Comparison of ENCODE assay signal across 24 mouse cellular contexts in genomic region chr1:49109511-49109910, GRCm38 (mm10).
"Had no signal": no experiment of that assay in that cellular context is flagged by ENCODE, and none has a peak within 500 bp of the region (broad histone marks: within the 10 kb centered on the region; RNA-seq: fewer than 3 reads in every experiment).

No protein-coding gene starts in this region.

- H3K27ac ChIP-seq: kidney, embryonic 15.5 days; layer of hippocampus, adult 2 months; left cerebral cortex, adult 2 months; limb, embryonic 12.5 days; limb, embryonic 15.5 days; liver, embryonic 14.5 days; macrophage; midbrain, embryonic 12.5 days; midbrain, embryonic 15.5 days; neural tube, embryonic 12.5 days; neural tube, embryonic 15.5 days; stomach, postnatal 0 days had no signal

- H3K36me3 ChIP-seq: kidney, embryonic 15.5 days; limb, embryonic 12.5 days; limb, embryonic 15.5 days; midbrain, embryonic 12.5 days; midbrain, embryonic 15.5 days; neural tube, embryonic 12.5 days; neural tube, embryonic 15.5 days had no signal

- DNase-seq: kidney, postnatal 14 days; layer of hippocampus, adult 9-11 months; liver, postnatal 0 days; lung, embryonic 14.5 days; right cerebral cortex, adult 18-20 months; right cerebral cortex, postnatal 14 days; right cerebral cortex, postnatal 4 days; thymus, adult 2 months; thymus, postnatal 14 days; thymus, postnatal 4 days had no signal

- H3K9ac ChIP-seq: kidney, embryonic 15.5 days; limb, embryonic 12.5 days; limb, embryonic 15.5 days; liver, embryonic 14.5 days; liver, postnatal 0 days; lung, embryonic 14.5 days; midbrain, embryonic 12.5 days; midbrain, embryonic 15.5 days; neural tube, embryonic 12.5 days; neural tube, embryonic 15.5 days had no signal

- H3K9me3 ChIP-seq: kidney, embryonic 15.5 days; limb, embryonic 12.5 days; limb, embryonic 15.5 days; midbrain, embryonic 12.5 days; midbrain, embryonic 15.5 days; neural tube, embryonic 12.5 days; neural tube, embryonic 15.5 days had no signal

- H3K27me3 ChIP-seq: kidney, embryonic 15.5 days; limb, embryonic 12.5 days; limb, embryonic 15.5 days; midbrain, embryonic 12.5 days; midbrain, embryonic 15.5 days; neural tube, embryonic 12.5 days; neural tube, embryonic 15.5 days had no signal

- H3K4me3 ChIP-seq: kidney, embryonic 15.5 days; layer of hippocampus, adult 2 months; left cerebral cortex, adult 2 months; limb, embryonic 12.5 days; limb, embryonic 15.5 days; midbrain, embryonic 12.5 days; midbrain, embryonic 15.5 days; neural tube, embryonic 12.5 days; neural tube, embryonic 15.5 days had no signal

- H3K4me1 ChIP-seq: kidney, embryonic 15.5 days; limb, embryonic 12.5 days; limb, embryonic 15.5 days; midbrain, embryonic 12.5 days; midbrain, embryonic 15.5 days; neural tube, embryonic 12.5 days; neural tube, embryonic 15.5 days had no signal

- H3K4me2 ChIP-seq: kidney, embryonic 15.5 days; limb, embryonic 12.5 days; limb, embryonic 15.5 days; liver, embryonic 11.5 days; lung, embryonic 14.5 days; midbrain, embryonic 12.5 days; midbrain, embryonic 15.5 days; neural tube, embryonic 12.5 days; neural tube, embryonic 15.5 days had no signal

- ATAC-seq: liver, postnatal 0 days; lung, postnatal 0 days; midbrain, embryonic 15.5 days had no signal
